Mouse (Mus musculus) ovary, postnatal 10 days (tissue): ENCODE data around the gene Cd247.
"Not testable (repeated sequence)": the region's sequence is repeated elsewhere in the genome, so short reads cannot be mapped to it uniquely, and the experiment has no call there.

ENCODE experiments used
- DNase-seq: peaks from one replicate; pipeline ENCODE4 v3.0.0; 2022; ENCODE audit warnings: low spot score

Cd247 gene

DNA sequence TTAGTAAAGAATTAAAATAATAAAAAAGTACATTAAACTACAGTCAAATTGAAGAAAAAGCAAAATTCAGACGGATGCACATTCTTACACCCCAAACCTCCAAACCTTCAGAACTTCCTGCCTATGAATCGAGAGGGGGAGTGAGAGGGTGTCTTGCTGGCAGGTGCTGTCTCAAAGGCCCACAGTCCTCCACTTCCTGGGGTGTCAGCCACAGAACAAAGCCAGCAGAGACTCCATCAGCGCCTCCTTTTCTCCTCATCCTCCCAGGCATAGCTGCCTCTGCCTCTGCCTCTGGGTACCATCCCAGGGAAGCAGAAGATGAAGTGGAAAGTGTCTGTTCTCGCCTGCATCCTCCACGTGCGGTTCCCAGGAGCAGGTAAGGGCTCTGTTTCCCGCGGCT lies at the start of gene Cd247:
TSS of gene Cd247 (plus strand) at position 171 of the 400 bp plus-strand sequence.
- DNase-seq, result no peak

- DNase-seq, result no peak
Observed at GRCm38 (mm10) chr1:165738985-165739384, 49.5 kb upstream of the Cd247 start.

- no peak for DNase-seq
Observed at GRCm38 (mm10) chr1:165741989-165742388, 46.5 kb upstream of the Cd247 start.

DNA sequence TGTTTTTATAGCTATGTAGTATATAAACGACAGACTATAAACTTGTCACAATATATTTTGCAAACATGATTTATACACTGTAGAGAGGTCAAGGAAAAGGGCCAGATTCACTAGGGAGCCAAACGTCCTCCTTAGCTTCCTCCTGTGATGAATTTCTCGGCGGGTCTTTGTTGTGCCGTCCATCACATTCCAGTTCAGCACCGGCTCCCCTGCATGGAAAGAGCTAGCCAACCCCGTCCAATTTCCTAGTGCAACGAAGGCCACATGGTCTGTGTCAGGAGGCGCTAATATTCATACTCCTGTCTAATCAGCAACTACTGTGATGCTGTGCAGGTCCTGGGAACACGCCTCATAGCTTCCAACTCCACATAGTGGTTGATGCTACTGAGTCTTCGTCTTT lies 40.4 kb upstream of the Cd247 start:
- no peak for DNase-seq

DNA sequence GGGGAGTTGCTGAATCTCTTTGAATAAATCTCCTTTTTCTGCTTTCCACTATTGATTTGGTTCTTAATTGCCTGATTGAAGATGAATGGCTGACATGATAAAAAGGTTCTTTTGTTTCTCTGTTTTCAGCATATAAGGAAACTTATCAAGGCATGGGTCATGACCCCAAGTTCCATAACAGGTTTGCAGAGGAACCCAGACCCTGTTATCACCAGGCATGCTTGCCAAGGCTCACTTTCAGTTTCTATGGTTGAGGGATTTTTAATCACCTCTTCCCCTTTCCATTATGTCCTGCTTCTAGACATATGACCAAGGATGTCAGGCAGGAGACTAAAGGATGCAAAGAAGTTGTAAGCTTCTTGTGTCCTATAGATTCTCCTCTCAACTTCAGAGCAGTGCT lies 37.3 kb upstream of the Cd247 start:
- DNase-seq, result no peak

DNA sequence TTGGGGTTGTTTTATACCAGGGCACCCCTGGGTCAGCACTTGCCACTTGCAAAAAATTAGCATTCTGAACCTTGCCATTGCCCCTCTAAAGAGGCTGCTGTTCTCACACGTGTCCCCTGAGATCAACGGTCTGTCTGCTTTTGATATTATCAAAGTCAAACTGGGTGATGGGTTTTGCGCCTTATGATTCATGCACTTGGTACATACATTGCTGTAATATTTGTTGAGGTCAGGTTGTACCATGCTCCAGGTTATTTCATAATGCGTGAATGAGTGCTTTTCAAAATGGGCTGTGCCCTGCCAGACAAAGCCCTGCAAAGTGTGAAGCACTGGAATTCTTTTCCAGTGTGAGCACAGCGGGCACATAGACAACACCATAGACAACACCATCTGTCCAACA lies 36.6 kb upstream of the Cd247 start:
- no peak for DNase-seq

DNA sequence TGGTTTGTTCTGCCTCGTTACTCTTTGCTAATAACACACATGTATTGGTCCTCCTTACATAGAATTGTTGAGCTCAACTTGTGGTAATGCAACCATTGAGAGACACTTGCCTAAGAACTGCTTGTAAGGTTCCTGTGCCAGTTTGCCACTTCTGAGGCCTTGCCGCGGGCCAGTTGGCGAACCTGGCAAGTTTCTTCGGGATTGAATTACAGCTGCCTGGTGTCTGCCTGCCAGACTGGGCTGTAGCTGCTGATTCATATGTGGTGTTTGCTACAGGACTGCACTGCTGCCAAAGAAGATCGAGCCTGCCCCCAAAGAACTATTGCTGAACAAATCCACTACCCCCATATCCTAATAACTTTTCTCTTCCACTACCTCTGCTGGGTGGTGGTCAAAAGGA lies 34.3 kb upstream of the Cd247 start:
- DNase-seq, result no peak

- DNase-seq, result no peak
Observed at GRCm38 (mm10) chr1:165755194-165755593, 33.3 kb upstream of the Cd247 start.

- no peak for DNase-seq
Observed at GRCm38 (mm10) chr1:165761522-165762305, 26.8 kb upstream of the Cd247 start.

GRCm38 (mm10) chr1:165762498-165762897 lies 26.0 kb upstream of the Cd247 start:
- not testable (repeated sequence) for DNase-seq

GRCm38 (mm10) chr1:165762914-165763634 lies 25.4 kb upstream of the Cd247 start:
- no peak for DNase-seq

DNA sequence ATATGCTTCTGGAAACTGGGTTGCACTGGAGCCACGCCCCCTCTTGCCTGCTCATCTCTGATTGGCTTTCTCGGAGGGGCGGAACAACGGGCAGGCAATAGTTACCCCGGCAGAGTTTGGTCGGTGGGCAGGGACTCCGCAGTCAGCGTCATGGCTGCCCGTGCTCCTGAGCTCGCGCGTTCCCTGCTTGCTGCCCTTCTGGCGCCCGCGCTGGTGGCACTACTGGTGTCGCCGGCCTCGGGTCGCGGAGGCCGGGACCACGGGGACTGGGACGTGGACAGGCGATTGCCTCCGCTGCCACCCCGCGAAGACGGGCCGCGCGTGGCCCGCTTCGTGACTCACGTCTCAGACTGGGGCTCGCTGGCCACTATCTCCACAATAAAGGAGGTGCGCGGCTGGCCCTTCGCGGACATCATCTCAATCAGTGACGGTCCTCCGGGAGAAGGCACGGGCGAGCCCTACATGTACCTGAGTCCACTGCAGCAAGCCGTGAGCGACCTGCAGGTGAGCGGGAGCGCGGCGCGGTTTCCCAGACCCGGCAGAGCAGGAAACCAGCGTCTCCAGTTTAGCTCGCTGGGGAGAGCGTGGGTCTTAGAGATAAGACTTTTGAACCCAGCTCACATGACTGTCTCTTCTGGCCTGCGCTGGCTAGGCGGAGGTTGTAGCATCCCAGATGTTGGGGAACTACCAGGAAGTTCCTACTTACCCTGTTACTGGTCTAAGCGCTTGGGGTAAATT lies 24.7 kb upstream of the Cd247 start, which contains the start of gene Creg1:
TSS of gene Creg1 (plus strand) at position 112 of the 738 bp plus-strand sequence.
- DNase-seq, result peak; percentile 75

- no peak for DNase-seq
Observed at GRCm38 (mm10) chr1:165764571-165764970, 23.9 kb upstream of the Cd247 start.

GRCm38 (mm10) chr1:165765041-165765440 lies 23.4 kb upstream of the Cd247 start:
- no peak for DNase-seq

- no peak for DNase-seq
Observed at GRCm38 (mm10) chr1:165765651-165766294, 22.7 kb upstream of the Cd247 start.

DNA sequence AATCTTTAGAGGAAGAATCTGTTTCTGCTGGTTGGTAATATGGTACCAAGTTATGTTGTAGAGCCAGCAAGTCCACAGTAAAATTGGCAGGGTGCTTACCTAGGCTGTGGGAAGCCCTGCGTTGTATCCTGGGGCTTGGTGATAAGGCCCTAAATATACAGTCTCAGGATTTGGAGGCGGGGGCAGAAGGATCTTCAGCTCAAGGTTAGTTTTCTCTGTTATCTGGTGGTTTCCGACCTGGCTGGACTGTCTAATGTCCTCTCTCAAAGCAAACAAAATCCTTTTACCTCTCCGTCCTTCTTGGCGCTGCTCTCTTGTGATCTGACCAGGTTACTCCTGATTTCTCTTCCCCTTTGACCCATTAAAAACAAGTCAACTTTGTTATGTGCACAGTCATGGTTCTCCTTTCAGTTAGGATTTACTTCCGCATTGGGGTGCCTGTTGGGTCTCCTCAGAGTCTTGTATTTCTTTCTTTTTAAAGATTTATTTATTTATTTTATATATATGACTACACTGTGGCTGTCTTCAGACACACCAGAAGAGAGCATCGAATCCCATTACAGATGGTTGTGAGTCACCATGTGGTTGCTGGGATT lies 22.1 kb upstream of the Cd247 start:
- DNase-seq, result no peak

GRCm38 (mm10) chr1:165768894-165769512 lies 19.5 kb upstream of the Cd247 start:
- no peak for DNase-seq

DNA sequence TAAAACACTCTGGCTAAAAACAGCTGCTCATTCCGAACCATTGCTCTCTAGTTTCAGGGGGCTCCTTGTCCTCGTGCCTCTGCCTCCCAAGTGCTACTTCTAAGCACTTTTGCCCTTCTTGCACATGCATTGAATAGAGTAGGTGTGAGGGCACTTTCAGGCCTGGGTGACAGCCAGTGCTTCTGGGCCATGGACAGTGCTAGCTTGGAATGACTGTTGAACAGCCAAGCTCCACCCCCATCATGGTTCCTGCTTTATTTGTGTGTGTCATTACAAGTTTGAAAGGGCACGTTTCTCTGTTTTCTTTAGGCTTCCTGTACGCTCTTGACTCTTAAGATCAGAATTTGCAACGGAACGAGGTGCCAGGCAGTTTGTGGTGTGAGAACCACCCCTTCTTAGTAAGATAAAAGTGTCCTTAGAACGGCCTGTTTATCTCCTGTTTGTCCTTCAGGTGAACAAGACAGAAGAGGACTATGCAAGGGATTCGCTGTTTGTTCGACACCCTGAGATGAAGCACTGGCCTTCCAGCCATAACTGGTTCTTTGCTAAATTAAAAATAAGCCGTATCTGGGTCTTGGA lies 18.2 kb upstream of the Cd247 start:
- DNase-seq, result no peak

DNA sequence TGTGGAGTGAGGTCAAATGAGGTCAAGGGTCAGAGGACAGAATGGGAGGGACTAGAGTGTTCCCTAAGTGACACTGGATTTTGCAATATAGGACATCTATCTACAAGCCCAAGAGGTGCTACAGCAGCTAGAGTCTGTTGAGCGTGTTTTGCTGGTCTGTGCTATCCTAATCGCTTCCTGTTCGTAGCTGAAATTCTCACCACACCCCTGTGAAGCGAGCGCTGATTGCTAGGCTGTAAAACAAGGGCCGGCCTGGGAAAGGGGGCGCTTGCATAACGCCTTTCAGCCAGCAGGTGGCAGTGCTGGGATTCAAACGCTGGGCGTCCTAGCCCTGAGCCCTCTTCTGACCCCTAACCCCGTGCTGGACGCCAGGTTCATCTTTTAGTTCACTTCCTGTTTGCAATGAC lies 17.0 kb upstream of the Cd247 start:
- peak; percentile 52 for DNase-seq

DNA sequence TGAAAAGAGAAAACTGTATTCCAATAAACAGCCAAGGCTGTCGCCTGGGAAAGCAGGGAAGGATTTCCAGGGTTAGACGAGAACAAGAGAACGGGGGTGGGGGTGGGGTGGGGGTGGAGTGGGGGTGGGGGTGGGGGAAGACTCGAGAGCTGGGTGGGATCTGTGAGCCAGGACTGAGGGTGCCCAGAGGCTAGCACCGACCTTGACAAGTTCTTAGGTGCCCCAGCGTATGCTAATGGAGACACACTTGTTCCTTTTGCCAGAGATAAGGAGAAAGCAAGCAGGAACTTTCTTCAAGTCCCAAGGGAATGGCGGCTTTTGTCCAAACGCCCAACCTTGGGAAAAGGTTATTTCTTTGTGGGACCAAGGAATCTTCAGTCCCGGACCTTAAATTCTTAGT lies 16.5 kb upstream of the Cd247 start:
- no peak for DNase-seq
